Mouse (Mus musculus) liver, postnatal 0 days (tissue): Measurements from ENCODE around the gene Tuft1.

ENCODE experiments used
- CTCF ChIP-seq: sonication (generic); IDR thresholded peaks from 2 replicates; pipeline ENCODE4 v1.5.1; 2016; ENCODE audit warnings: antibody characterized with exemption, low read depth
- EP300 ChIP-seq: IDR thresholded peaks from 2 replicates; pipeline ENCODE4 v1.6.1; 2016; ENCODE audit warnings: antibody characterized with exemption, low read depth, mild to moderate bottlenecking

DNA sequence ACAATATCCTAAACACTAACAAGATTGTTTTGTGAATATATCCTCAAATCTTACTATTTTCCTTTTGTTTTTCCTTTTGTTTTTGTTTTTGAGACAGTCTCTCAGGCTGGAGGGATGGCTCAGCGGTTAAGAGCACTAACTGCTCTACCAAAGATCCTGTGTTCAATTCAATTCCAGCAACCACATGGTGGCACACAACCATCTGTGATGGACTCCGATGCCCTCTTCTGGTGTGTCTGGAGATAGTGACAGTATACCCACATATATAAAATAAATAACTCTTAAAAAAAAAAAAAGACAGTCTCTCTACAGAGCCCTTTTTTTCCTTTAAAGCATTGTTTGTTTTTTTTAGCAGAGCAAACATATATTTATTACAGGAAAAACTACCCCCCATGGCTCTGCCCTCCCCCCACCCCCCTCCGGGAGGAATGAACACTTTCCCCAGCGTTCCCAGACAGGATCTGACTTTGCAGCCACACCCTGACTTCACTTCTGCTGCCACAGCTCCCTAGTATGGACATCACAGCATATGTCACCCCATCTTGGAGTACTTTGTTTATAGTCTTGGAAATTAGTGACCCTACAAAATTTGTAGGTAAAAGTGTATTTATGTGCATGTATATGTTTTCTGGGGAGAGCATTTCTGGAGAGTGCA, 94.2 kb downstream of the Tuft1 start:
- TF ChIP-seq EP300 (no peak), CTCF (0 out of 2 replicates have a peak, but pooled peaks have one; percentile 1)
